Mouse (Mus musculus): Measurements from ENCODE around the gene Pgs1. TPM values are rescaled to one million over a fixed set of nuclear protein-coding genes. Genes with fewer than 3 reads are reported as not detected.

The Pgs1 gene
- 43.1 and 49.2 TPM in 2 replicates for polyA plus RNA-seq (2014; fragmentation: Nextera tagmentation; extraction: Ambion mirVana)

GRCm38 (mm10) chr11:117986126-117987031 is at the start of gene Pgs1:
Gene Pgs1, plus strand, starts transcription at chr11:117986292.
- peak within 1 kb of the TSS; percentile 98 for H3K4me3 ChIP-seq (ENCODE audit: low read depth, low read length)
- H3K9ac ChIP-seq (ENCODE audit: low read length), result peak within 1 kb of the TSS; percentile 96
- DNase-seq (ENCODE audit: low spot score) (peak; percentile 95), ATAC-seq (peak; percentile 95)
- peak within 1 kb of the TSS; percentile 84 for H3K27ac ChIP-seq (ENCODE audit: low read depth, low read length)
- peak within 1 kb of the TSS; percentile 94 for H3K4me2 ChIP-seq (ENCODE audit: low read length)
- H3K9me3 ChIP-seq (replicated peaks; ENCODE audit: control insufficient read depth, low read length), result no peaks in the 10 kb centered on the region
- whole genome bisulfite sequencing, result 6% methylated on average over 49 of the region's 51 CpGs
- no peaks in the 10 kb centered on the region for H3K36me3 ChIP-seq (ENCODE audit: control insufficient read depth, insufficient read depth, low read length)
- H3K4me1 ChIP-seq (ENCODE audit: control insufficient read depth, insufficient read depth, low read length), result peaks cover 11% of the 10 kb centered on the region; the same call in 1 of the 2 replicates
- no peaks in the 10 kb centered on the region for H3K27me3 ChIP-seq (replicated peaks; ENCODE audit: control insufficient read depth, insufficient read depth, low read length)

- ATAC-seq (peak; percentile 62; the same call in 1 of the 2 replicates), DNase-seq (ENCODE audit: low spot score) (peak; percentile 75)
- no peaks in the 10 kb centered on the region for H3K27me3 ChIP-seq (replicated peaks; ENCODE audit: control insufficient read depth, insufficient read depth, low read length)
- H3K4me2 ChIP-seq (ENCODE audit: low read length), result peak overlapping the region; percentile 31
- H3K4me3 ChIP-seq (ENCODE audit: low read depth, low read length), result no peak overlapping the region
- peak overlapping the region; percentile 83 for H3K27ac ChIP-seq (ENCODE audit: low read depth, low read length)
- H3K9ac ChIP-seq (ENCODE audit: low read length), result no peak overlapping the region
- no peaks in the 10 kb centered on the region for H3K36me3 ChIP-seq (ENCODE audit: control insufficient read depth, insufficient read depth, low read length)
- no peaks in the 10 kb centered on the region for H3K9me3 ChIP-seq (replicated peaks; ENCODE audit: control insufficient read depth, low read length)
- H3K4me1 ChIP-seq (ENCODE audit: control insufficient read depth, insufficient read depth, low read length), result peaks cover 19% of the 10 kb centered on the region
- 24% methylated on average over 4 of the region's 4 CpGs for WGBS
Observed at GRCm38 (mm10) chr11:117939004-117939730, 46.9 kb upstream of the Pgs1 start.

- DNase-seq (ENCODE audit: low spot score), result peak; percentile 91
- ATAC-seq, result peak; percentile 89
- H3K9ac ChIP-seq (ENCODE audit: low read length), result 0 out of 2 replicates have a peak overlapping the region, but pooled peaks have one; percentile 0
- peaks cover 19% of the 10 kb centered on the region for H3K4me1 ChIP-seq (ENCODE audit: control insufficient read depth, insufficient read depth, low read length)
- H3K4me2 ChIP-seq (ENCODE audit: low read length), result peak overlapping the region; percentile 31
- 4% methylated on average over 7 of the region's 7 CpGs for WGBS
- H3K4me3 ChIP-seq (ENCODE audit: low read depth, low read length), result no peak overlapping the region
- no peaks in the 10 kb centered on the region for H3K27me3 ChIP-seq (replicated peaks; ENCODE audit: control insufficient read depth, insufficient read depth, low read length)
- H3K36me3 ChIP-seq (ENCODE audit: control insufficient read depth, insufficient read depth, low read length), result no peaks in the 10 kb centered on the region
- H3K27ac ChIP-seq (ENCODE audit: low read depth, low read length), result peak overlapping the region; percentile 83
- H3K9me3 ChIP-seq (replicated peaks; ENCODE audit: control insufficient read depth, low read length), result no peaks in the 10 kb centered on the region
Observed at GRCm38 (mm10) chr11:117939741-117940285, 46.3 kb upstream of the Pgs1 start.

GRCm38 (mm10) chr11:117940881-117941280 is 45.2 kb upstream of the Pgs1 start:
- Histone ChIP-seq H3K9me3 (replicated peaks; ENCODE audit: control insufficient read depth, low read length) (no peaks in the 10 kb centered on the region), H3K4me3 (ENCODE audit: low read depth, low read length) (no peak overlapping the region), H3K4me1 (ENCODE audit: control insufficient read depth, insufficient read depth, low read length) (peaks cover 18% of the 10 kb centered on the region), H3K27ac (ENCODE audit: low read depth, low read length) (peak overlapping the region; percentile 83; the same call in 1 of the 2 replicates), H3K4me2 (ENCODE audit: low read length) (no peak overlapping the region), H3K36me3 (ENCODE audit: control insufficient read depth, insufficient read depth, low read length) (no peaks in the 10 kb centered on the region), H3K27me3 (replicated peaks; ENCODE audit: control insufficient read depth, insufficient read depth, low read length) (no peaks in the 10 kb centered on the region), H3K9ac (ENCODE audit: low read length) (no peak overlapping the region)
- no peak for ATAC-seq
- no peak for DNase-seq (ENCODE audit: low spot score)
- 90% methylated on average over 6 of the region's 6 CpGs for WGBS

- H3K4me1 ChIP-seq (ENCODE audit: control insufficient read depth, insufficient read depth, low read length), result peaks cover 14% of the 10 kb centered on the region
- DNase-seq (ENCODE audit: low spot score), result no peak
- no peak overlapping the region for H3K27ac ChIP-seq (ENCODE audit: low read depth, low read length)
- H3K9me3 ChIP-seq (replicated peaks; ENCODE audit: control insufficient read depth, low read length), result no peaks in the 10 kb centered on the region
- H3K36me3 ChIP-seq (ENCODE audit: control insufficient read depth, insufficient read depth, low read length), result no peaks in the 10 kb centered on the region
- no peak overlapping the region for H3K9ac ChIP-seq (ENCODE audit: low read length)
- no peak overlapping the region for H3K4me3 ChIP-seq (ENCODE audit: low read depth, low read length)
- H3K27me3 ChIP-seq (replicated peaks; ENCODE audit: control insufficient read depth, insufficient read depth, low read length), result no peaks in the 10 kb centered on the region
- 87% methylated on average over 8 of the region's 8 CpGs for WGBS
- no peak overlapping the region for H3K4me2 ChIP-seq (ENCODE audit: low read length)
- no peak for ATAC-seq
Observed at GRCm38 (mm10) chr11:117941325-117941834, 44.7 kb upstream of the Pgs1 start.

- Histone ChIP-seq H3K27me3 (replicated peaks; ENCODE audit: control insufficient read depth, insufficient read depth, low read length) (no peaks in the 10 kb centered on the region), H3K9me3 (replicated peaks; ENCODE audit: control insufficient read depth, low read length) (no peaks in the 10 kb centered on the region), H3K4me3 (ENCODE audit: low read depth, low read length) (no peak overlapping the region)
Observed at GRCm38 (mm10) chr11:117941848-117942247, 44.2 kb upstream of the Pgs1 start.

GRCm38 (mm10) chr11:117946195-117946979 is 39.7 kb upstream of the Pgs1 start:
- no peak overlapping the region for H3K4me3 ChIP-seq (ENCODE audit: low read depth, low read length)
- H3K9ac ChIP-seq (ENCODE audit: low read length), result no peak overlapping the region
- H3K4me2 ChIP-seq (ENCODE audit: low read length), result no peak overlapping the region
- ATAC-seq (no peak), DNase-seq (ENCODE audit: low spot score) (no peak)
- H3K4me1 ChIP-seq (ENCODE audit: control insufficient read depth, insufficient read depth, low read length), result no peaks in the 10 kb centered on the region; the same call in 1 of the 2 replicates
- 91% methylated on average over 11 of the region's 11 CpGs for WGBS
- no peaks in the 10 kb centered on the region for H3K9me3 ChIP-seq (replicated peaks; ENCODE audit: control insufficient read depth, low read length)
- no peaks in the 10 kb centered on the region for H3K36me3 ChIP-seq (ENCODE audit: control insufficient read depth, insufficient read depth, low read length)
- H3K27ac ChIP-seq (ENCODE audit: low read depth, low read length), result no peak overlapping the region
- H3K27me3 ChIP-seq (replicated peaks; ENCODE audit: control insufficient read depth, insufficient read depth, low read length), result no peaks in the 10 kb centered on the region

More at GRCm38 (mm10) chr11:117941848-117942247, 44.2 kb upstream of the Pgs1 start:
- Histone ChIP-seq H3K9ac (ENCODE audit: low read length) (no peak overlapping the region), H3K4me1 (ENCODE audit: control insufficient read depth, insufficient read depth, low read length) (peaks cover 14% of the 10 kb centered on the region), H3K36me3 (ENCODE audit: control insufficient read depth, insufficient read depth, low read length) (no peaks in the 10 kb centered on the region), H3K4me2 (ENCODE audit: low read length) (no peak overlapping the region), H3K27ac (ENCODE audit: low read depth, low read length) (no peak overlapping the region)
- WGBS, result 28% methylated on average over 4 of the region's 4 CpGs
- DNase-seq (ENCODE audit: low spot score) (no peak), ATAC-seq (no peak)

GRCm38 (mm10) chr11:117946996-117947419 is 39.1 kb upstream of the Pgs1 start:
- WGBS, result 81% methylated on average over 10 of the region's 10 CpGs
- DNase-seq (ENCODE audit: low spot score) (no peak), ATAC-seq (no peak)
- H3K36me3 ChIP-seq (ENCODE audit: control insufficient read depth, insufficient read depth, low read length), result no peaks in the 10 kb centered on the region
- H3K4me2 ChIP-seq (ENCODE audit: low read length), result no peak overlapping the region
- no peaks in the 10 kb centered on the region for H3K9me3 ChIP-seq (replicated peaks; ENCODE audit: control insufficient read depth, low read length)
- no peak overlapping the region for H3K4me3 ChIP-seq (ENCODE audit: low read depth, low read length)
- H3K27me3 ChIP-seq (replicated peaks; ENCODE audit: control insufficient read depth, insufficient read depth, low read length), result no peaks in the 10 kb centered on the region
- no peak overlapping the region for H3K27ac ChIP-seq (ENCODE audit: low read depth, low read length)
- no peaks in the 10 kb centered on the region; the same call in 1 of the 2 replicates for H3K4me1 ChIP-seq (ENCODE audit: control insufficient read depth, insufficient read depth, low read length)
- no peak overlapping the region for H3K9ac ChIP-seq (ENCODE audit: low read length)
